Mouse (Mus musculus): Measurements from ENCODE around the gene Selenoh. TPM values are rescaled to one million over a fixed set of nuclear protein-coding genes. Genes with fewer than 3 reads are reported as not detected.

The Selenoh gene
- polyA plus RNA-seq, 1 experiment from 2014 or later = 310 TPM

DNA sequence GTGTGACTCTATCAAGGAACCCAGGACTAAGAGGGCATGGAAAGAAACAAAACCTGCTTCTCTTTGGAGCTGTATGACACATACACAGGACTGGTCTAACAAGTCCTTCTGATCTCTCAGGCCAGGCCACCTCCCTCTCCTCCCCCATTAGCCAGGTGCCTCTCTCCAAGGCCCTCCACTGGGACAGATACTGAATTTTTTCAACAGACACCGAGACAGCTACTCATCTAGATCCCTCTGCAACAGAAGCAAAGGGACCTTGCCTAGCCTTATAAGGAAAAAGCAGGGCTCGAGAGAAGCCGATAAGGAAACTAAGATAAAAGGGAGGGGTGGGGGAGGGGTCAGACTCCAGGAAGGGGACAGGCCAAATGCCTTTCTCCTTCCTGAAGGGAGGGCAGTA, 37.6 kb downstream of the Selenoh start:
- no peak for DNase-seq (ENCODE audit: low spot score)

DNA sequence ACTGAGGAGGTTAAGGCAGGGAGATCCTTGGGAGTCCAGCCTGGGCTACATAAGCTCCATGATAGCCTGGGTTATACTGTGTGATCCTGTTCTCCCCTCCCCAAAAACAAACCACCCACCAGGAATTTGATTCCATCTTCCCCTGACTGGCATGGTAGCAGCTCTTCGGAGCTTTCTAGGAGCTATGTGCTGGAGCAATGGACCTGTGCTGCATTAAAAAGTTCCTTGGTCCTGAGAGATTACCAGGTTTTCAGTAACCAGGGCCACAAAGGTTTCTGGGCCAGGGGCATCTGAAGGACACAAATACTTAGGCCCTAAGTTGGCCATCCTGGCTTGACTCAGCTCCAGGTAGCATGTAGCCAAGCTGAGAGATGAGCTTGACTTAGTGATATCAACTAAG, 38.6 kb downstream of the Selenoh start:
- DNase-seq (ENCODE audit: low spot score) = no peak

DNA sequence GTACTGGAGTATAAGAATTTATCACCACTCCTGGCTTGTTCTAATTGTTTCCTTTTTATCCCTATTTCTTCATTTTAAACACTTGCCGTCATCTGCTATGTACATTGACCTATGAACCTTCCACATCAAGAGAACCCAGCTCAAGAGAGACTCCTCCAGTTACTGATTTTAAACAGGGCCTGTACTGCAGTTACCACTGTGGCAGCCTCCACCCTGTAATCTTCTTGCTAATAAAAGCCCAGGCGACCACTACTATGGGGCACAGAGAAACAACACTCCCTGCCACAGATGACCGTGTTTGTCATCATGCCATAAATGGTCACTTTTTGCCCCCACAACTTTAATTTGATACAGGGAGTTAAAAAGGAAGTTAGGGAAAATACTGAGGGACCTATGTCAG, 43.5 kb downstream of the Selenoh start:
- no peak for DNase-seq (ENCODE audit: low spot score)

DNA sequence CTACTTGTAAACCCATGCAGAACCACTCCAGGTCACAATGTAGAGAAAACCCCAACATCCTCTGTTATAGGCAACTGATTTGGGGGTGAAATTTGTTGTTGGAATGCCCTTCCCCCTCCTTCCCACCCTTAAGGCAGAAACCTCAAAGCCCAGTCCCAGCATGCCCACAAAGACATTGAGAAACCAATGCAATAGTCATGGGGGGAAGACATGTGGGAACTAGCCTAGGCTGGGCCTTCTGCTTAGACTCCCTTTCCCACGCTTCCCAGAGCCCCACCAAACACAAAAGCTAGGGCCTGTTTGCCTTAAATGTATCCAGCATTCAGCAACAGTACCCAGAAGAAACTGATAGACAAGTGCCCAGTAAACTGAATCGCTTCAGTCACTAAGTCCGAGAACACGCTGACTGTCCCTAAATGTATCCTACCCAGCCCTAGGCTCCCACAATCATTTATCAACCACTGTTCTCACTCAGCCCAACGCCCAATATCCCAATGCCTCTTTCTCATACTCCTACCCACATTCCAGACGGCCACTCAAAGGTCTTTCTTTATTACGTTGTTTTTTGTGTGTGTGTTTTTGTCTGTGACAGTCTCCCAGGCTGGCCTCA, 44.1 kb downstream of the Selenoh start:
- no peak for DNase-seq (ENCODE audit: low spot score)

DNA sequence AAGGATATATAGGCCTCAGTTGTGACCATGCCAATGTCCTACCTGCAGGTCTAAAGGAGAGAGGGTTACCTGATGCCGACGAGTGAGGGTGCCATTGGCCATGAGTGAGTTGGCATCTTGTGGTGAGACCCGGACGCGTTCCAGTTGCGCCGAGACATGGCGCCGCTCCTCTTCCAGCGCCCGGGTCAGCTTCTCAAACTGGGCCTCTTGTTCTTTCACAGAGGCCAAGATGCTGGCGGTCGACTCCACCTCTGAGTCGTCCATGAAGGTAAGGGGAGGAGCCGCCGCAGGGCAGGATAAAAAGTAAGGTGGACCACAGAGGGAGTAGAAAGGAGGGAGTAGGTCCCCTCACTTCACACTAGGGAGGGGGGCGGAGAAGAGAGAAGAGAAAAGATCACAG, 46.4 kb downstream of the Selenoh start:
- no peak for DNase-seq (ENCODE audit: low spot score)

DNA sequence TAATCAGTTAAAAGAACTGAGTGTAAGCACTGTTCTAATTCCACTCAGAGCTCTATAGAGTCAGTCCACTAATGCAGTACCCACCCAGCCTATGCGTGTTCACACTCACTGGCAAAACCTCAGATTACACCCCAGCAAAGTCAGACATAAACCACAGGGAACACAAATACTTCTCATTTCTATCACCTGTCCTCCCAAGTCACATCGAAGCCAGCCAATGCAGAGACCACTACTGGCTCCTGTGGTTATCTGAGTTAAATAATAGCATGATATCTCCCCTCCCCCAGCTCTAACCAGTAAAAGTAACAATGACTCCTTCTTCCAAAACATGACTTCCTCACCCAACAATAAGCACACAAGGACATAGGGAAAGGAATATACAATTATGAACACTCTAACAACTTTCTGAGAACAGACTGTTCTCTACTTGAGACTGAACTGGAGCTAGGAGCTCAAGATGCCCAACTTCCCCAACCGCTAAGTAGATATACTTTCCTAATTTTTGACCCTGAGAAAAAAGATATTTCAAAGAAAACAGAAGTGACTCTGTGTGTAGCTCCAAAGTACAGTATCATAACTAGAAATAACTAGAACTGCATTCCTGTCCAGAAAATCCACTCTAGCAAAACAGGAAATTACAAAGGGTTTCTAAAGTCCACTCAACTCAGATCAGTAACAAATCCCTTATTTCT, 47.0 kb downstream of the Selenoh start:
- DNase-seq (ENCODE audit: low spot score) = no peak

DNA sequence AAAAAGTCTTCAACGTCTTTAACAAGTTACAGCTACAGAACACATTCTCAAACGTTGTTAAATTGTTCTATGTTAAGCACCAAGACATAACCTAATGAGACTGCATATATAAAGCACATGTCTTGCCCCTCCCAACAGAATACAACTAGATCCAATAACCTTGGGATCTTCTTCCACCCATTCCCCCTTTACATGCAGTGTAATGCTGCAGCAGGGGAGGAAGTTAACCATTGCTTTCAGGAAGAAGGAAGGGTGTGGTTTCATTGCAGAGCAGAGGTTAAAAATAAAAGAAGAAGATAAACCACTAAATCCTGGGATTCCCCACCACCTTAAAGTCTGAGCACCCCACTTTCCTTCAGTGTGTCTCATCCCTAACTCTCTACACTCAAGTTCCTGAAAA, 47.9 kb downstream of the Selenoh start:
- DNase-seq (ENCODE audit: low spot score) = no peak

DNA sequence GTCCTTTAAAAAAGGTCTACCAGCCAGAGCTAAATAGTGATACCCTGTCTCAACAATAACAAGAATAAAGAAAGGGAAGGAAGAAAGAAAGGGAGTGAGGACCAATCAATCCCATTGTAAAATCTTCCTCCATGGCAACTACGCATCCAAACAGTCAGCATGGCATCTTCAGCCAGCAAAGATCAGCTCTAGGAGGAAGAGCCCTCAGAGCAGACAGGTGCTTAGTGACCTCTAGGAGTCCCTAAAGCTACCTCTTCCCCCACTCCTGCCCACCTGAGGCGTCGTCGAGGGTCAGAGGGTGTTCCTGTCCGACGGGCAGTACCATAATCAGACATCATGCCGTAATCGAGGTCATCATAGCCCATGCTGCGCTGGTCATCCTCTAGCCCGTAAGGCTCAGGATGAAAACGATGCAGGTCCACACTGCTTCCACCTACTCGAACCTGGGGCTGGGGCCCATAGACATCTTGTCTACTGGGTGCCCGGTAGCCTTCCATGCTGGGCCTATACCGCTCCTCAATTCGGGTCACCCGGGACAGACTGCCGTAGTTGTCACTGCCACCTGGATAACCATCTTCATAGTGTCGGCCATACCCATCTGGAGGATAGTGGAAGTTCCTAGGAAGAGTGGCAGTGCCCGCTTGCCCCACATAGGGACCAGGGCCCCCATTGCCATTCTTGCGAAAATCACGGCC, 50.8 kb downstream of the Selenoh start:
- no peak for DNase-seq (ENCODE audit: low spot score)

Other genes with a start within 250 kb of the Selenoh start
- gene Calcrl, start 245.4 kb downstream of the Selenoh start, polyA plus RNA-seq (2015; fragmentation: Nextera tagmentation; extraction: Ambion mirVana) = 20.1 and 23.0 TPM in 2 replicates
- 25.1 and 25.7 TPM in 2 replicates for gene Tfpi, start 194.0 kb downstream of the Selenoh start, polyA plus RNA-seq (2015; fragmentation: Nextera tagmentation; extraction: Ambion mirVana)
- 6.9 and 7.0 TPM in 2 replicates for gene Ctnnd1, start 20.0 kb downstream of the Selenoh start, polyA plus RNA-seq (2015; fragmentation: Nextera tagmentation; extraction: Ambion mirVana)
- gene Btbd18, start 11.7 kb downstream of the Selenoh start, polyA plus RNA-seq (2015; fragmentation: Nextera tagmentation; extraction: Ambion mirVana) = 0.06 and 0.31 TPM in 2 replicates
- not detected in 2 replicates for gene Gm28635, start 7.3 kb upstream of the Selenoh start, polyA plus RNA-seq (2015; fragmentation: Nextera tagmentation; extraction: Ambion mirVana)
- gene Med19, start 7.6 kb upstream of the Selenoh start, polyA plus RNA-seq (2015; fragmentation: Nextera tagmentation; extraction: Ambion mirVana) = 32.5 and 33.3 TPM in 2 replicates
- 74.9 and 77.2 TPM in 2 replicates for gene Tmx2, start 8.4 kb upstream of the Selenoh start, polyA plus RNA-seq (2015; fragmentation: Nextera tagmentation; extraction: Ambion mirVana)
- gene Zdhhc5, start 44.4 kb upstream of the Selenoh start, polyA plus RNA-seq (2015; fragmentation: Nextera tagmentation; extraction: Ambion mirVana) = 17.7 and 20.3 TPM in 2 replicates
- gene Clp1, start 56.6 kb upstream of the Selenoh start, polyA plus RNA-seq (2015; fragmentation: Nextera tagmentation; extraction: Ambion mirVana) = 55.3 and 62.1 TPM in 2 replicates
- 0.21 and 0.27 TPM in 2 replicates for gene Ypel4, start 63.3 kb upstream of the Selenoh start, polyA plus RNA-seq (2015; fragmentation: Nextera tagmentation; extraction: Ambion mirVana)
- 0.33 and 0.54 TPM in 2 replicates for gene Gm19426, start 72.9 kb upstream of the Selenoh start, polyA plus RNA-seq (2015; fragmentation: Nextera tagmentation; extraction: Ambion mirVana)
- gene Serping1, start 104.7 kb upstream of the Selenoh start, polyA plus RNA-seq (2015; fragmentation: Nextera tagmentation; extraction: Ambion mirVana) = 13.8 and 16.1 TPM in 2 replicates
- 39.1 and 45.5 TPM in 2 replicates for gene Ube2l6, start 128.1 kb upstream of the Selenoh start, polyA plus RNA-seq (2015; fragmentation: Nextera tagmentation; extraction: Ambion mirVana)
- 0.38 and 0.44 TPM in 2 replicates for gene Smtnl1, start 151.9 kb upstream of the Selenoh start, polyA plus RNA-seq (2015; fragmentation: Nextera tagmentation; extraction: Ambion mirVana)
- 35.6 and 38.9 TPM in 2 replicates for gene Timm10, start 156.2 kb upstream of the Selenoh start, polyA plus RNA-seq (2015; fragmentation: Nextera tagmentation; extraction: Ambion mirVana)
- gene Slc43a1, start 168.1 kb upstream of the Selenoh start, polyA plus RNA-seq (2015; fragmentation: Nextera tagmentation; extraction: Ambion mirVana) = 19.7 and 22.7 TPM in 2 replicates
- 0.10 and 0.22 TPM in 2 replicates for gene Rtn4rl2, start 215.9 kb upstream of the Selenoh start, polyA plus RNA-seq (2015; fragmentation: Nextera tagmentation; extraction: Ambion mirVana)